Mouse (Mus musculus) testis, adult 2 months (tissue): ENCODE measurements around the gene Fam151a. TPM values are rescaled to one million over a fixed set of nuclear protein-coding genes. Genes with fewer than 3 reads are reported as not detected.

Source experiments
- H3K27ac ChIP-seq: fragments of 200-500 bp; 2 replicates; pipeline ENCODE4 v1.5.1; 2012; ENCODE audit warnings: low read depth, low read length; ENCODE audit not compliant: control insufficient read depth, insufficient read depth
- H3K27me3 ChIP-seq: fragments of 200-500 bp; 2 replicates; pipeline ENCODE4 v1.6.1; 2012; ENCODE audit warnings: mild to moderate bottlenecking, low read length, moderate library complexity; ENCODE audit not compliant: control insufficient read depth, insufficient read depth
- H3K36me3 ChIP-seq: fragments of 200-500 bp; 2 replicates; pipeline ENCODE4 v1.6.1; 2012; ENCODE audit warnings: mild to moderate bottlenecking, low read length; ENCODE audit not compliant: control insufficient read depth, insufficient read depth
- H3K4me1 ChIP-seq: fragments of 200-500 bp; 2 replicates; pipeline ENCODE4 v1.6.1; 2012; ENCODE audit warnings: low read length; ENCODE audit not compliant: control insufficient read depth, insufficient read depth
- H3K4me3 ChIP-seq: fragments of 200-500 bp; 2 replicates; pipeline ENCODE4 v1.5.1; 2012; ENCODE audit warnings: low read depth, mild to moderate bottlenecking, low read length, moderate library complexity, mixed read lengths; ENCODE audit not compliant: control insufficient read depth
- CTCF ChIP-seq: fragments of 200-500 bp; IDR thresholded peaks from 2 replicates; pipeline ENCODE4 v1.5.1; 2012; ENCODE audit warnings: low read depth, mild to moderate bottlenecking, inconsistent platforms, low read length, moderate library complexity; ENCODE audit not compliant: control insufficient read depth, insufficient read depth, insufficient replicate concordance
- POLR2A ChIP-seq: fragments of 200-500 bp; IDR thresholded peaks from 2 replicates; pipeline ENCODE4 v1.6.1; 2012; ENCODE audit warnings: low read depth, mild to moderate bottlenecking, inconsistent platforms, low read length, moderate library complexity; ENCODE audit not compliant: control insufficient read depth
- polyA plus RNA-seq: library from polyadenylated mRNA; depleted of rRNA; stranded (reverse); fragments of >200 nt; gene quantifications from 2 replicates; pipeline ENCODE4 v1.2.3, GENCODE M21; 2012

Fam151a gene
- polyA plus RNA-seq, 1 experiment, result 1.0 TPM

DNA sequence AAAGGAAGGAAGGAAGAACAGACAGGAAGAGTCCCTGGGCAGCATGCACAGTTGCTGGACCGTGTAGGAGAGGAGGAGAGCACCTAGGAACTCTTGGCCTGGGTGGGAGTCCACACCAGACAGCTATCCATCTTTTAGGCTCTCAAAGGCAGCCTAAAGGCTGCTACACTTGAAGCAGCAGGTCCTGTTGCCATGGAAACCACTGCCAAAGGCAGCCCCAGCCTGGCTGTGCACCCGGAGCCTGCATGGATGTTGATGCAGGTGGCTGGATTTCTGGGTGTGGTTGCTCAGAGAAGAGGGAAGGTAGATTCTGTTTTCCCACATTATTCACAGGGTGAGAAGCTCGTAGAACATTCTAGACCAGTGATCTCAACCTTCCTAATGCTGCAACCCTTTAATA is 43.3 kb downstream of the Fam151a start:
- Histone ChIP-seq H3K27me3 (no peaks in the 10 kb centered on the region), H3K36me3 (no peaks in the 10 kb centered on the region), H3K4me3 (no peak overlapping the region), H3K27ac (no peak overlapping the region), H3K4me1 (peaks cover 4% of the 10 kb centered on the region)
- TF ChIP-seq CTCF (no peak), POLR2A (no peak)

DNA sequence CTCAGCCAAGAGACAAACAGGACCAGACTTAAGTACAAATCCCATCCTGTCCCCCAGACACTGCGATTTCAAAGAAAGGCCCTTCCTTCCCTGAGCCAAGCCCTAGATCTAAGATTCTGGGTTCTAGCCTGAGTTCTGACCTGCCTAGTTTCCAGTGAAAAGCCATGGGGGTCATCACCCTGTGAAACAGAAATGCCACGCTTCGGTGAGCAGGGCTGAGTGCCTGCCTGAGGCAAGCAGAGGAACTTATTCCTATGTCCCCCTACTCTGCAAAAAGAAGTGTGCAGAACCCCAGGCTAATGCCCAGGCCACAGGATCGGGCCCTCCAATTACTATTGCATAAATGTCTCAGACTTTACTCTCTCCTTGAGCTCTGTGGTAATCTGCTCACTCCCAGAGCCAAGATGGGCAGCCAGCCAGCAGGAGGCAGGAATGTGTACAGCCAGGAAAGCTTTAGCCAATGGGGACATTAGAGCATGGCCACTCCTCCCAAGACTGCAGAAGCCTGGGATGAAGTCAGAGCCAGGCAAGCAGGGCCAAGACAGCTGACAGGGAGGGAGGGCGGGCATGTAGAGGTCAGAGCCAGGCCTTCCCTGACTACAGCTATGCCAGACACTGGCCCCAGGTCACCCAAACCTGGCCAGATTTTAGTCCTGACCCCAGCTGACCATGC is 44.6 kb downstream of the Fam151a start:
- H3K4me1 ChIP-seq, result peaks cover 4% of the 10 kb centered on the region
- no peaks in the 10 kb centered on the region for H3K27me3 ChIP-seq
- H3K36me3 ChIP-seq, result no peaks in the 10 kb centered on the region
- TF ChIP-seq CTCF, result no peak
- TF ChIP-seq POLR2A, result no peak
- H3K4me3 ChIP-seq, result no peak overlapping the region
- H3K27ac ChIP-seq, result no peak overlapping the region

DNA sequence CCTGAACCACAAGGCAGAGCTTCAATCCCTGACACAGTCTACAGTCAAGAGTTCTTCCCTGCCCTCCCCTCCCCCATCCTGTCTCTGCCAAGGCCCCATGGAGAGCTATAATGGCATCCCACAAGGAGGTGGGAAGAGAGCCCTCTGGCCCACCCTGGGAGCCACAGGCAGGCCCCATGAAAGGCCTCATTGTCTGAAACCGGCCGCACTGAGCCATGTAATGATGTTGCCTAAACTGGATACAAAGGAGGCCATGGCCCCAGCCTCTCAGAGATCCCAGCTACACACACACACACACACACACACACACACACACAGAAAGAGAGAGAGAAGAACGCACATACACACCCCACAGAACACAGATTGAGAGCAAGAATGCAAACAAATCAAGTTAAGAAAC is 46.4 kb downstream of the Fam151a start:
- Histone ChIP-seq H3K4me1 (peaks cover 4% of the 10 kb centered on the region), H3K27ac (no peak overlapping the region), H3K4me3 (no peak overlapping the region)

DNA sequence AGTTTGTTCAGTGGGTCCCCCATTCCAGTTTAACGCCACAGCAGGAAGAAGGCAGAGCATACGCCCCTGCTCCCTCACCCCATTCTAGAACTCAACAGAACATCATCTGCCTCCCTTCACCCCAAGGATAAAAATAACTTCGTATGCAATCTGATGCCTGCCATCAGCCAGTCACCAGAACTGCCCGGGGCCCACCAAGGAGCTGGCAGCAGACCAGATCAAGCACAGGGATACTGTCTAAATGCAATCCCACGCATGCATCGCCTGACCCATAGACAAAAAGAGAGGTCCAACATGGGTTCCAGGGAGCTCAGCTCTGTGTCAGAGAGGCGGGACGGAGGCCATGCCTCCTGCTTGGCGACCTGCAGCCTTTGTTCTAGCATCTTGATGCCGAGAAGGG is 49.4 kb downstream of the Fam151a start:
- no peak overlapping the region for H3K4me3 ChIP-seq
- H3K4me1 ChIP-seq, result peaks cover 5% of the 10 kb centered on the region
- H3K27me3 ChIP-seq, result no peaks in the 10 kb centered on the region
- no peak overlapping the region for H3K27ac ChIP-seq
- TF ChIP-seq POLR2A (no peak), CTCF (no peak)
- no peaks in the 10 kb centered on the region for H3K36me3 ChIP-seq

More for the DNA sequence above, 46.4 kb downstream of the Fam151a start:
- Histone ChIP-seq H3K27me3 (no peaks in the 10 kb centered on the region), H3K36me3 (no peaks in the 10 kb centered on the region)
- TF ChIP-seq POLR2A (no peak), CTCF (no peak)

DNA sequence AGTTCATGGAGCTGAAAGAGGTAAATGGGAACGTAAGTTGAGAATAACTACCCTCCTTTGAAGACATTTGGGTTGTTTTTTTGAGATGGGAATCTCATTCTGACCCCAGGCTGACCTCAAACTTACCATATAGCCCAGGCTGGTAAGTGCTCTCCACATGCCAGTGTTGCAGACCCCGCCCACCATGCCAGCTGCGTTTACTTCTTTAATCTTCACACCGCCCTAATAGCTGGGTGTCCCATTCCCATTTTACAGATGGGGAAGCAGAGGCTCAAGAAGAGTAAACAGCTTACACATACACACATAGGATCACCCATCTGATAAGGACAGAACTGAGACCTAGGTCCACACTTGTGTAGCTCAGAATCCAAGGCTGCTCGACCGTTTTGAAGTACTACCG is 51.1 kb downstream of the Fam151a start:
- Histone ChIP-seq H3K4me1 (peaks cover 3% of the 10 kb centered on the region), H3K36me3 (no peaks in the 10 kb centered on the region), H3K27ac (no peak overlapping the region)

DNA sequence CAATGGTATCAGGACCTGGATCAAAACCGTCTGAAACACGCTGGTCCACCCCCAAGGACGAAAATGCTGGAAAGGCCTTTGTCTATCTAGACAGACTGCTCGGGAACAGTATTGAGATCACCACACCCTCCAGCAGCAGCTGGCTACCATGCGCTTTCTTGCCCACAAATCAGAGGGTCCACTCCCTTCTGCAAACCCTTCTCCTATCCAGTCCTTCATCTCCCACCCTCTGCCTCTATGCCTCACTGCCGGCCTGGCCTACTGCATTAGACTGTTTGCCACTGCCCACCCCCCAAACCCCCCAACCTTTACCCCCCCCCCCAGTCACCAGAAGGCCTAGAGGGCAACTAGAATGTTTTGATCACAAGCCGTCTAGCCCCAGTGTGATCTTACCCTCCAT is 51.7 kb downstream of the Fam151a start:
- Histone ChIP-seq H3K36me3 (no peaks in the 10 kb centered on the region), H3K4me3 (no peak overlapping the region), H3K27ac (no peak overlapping the region), H3K4me1 (peaks cover 3% of the 10 kb centered on the region), H3K27me3 (no peaks in the 10 kb centered on the region)
- TF ChIP-seq CTCF (no peak), POLR2A (no peak)

More for the DNA sequence above, 51.1 kb downstream of the Fam151a start:
- no peaks in the 10 kb centered on the region for H3K27me3 ChIP-seq
- TF ChIP-seq CTCF (no peak), POLR2A (no peak)
- H3K4me3 ChIP-seq, result no peak overlapping the region

DNA sequence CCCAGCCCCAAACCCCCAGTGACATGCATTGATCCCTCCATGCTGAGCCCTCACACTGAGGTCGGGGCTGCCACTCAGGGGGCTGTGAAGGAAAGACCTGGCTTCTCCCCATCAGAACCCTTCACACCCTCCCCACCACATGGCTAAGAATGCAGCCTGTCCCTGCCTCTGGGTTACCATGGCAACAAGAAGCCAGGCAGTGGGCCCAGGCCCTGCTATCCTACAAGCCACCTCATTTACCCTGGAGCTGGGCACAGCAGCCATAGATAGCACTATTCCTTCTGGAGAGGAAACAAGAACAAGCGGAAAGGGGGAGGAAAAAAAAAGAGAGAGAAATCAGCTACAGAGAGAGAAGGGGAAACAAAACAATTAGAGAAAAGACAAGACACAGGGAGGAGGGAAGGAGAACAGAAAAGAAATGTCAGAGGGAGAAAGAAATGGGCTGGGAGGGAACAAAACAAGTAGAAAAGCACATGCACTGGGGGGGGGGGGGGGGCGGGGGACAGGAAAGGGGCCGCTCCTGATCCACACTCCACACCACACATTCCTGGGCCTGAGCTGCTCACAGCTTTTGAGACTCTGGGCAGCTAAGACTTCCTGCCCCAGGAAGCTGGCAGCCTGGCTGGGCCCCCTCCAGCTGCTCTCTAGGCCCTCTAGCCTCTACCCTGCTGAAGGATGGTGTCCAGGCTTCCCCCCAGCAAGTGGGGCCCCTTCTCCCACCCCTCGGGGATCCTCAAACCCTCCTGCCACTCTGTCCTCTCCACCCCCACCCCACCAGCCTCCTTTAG is 52.3 kb downstream of the Fam151a start:
- H3K36me3 ChIP-seq, result no peaks in the 10 kb centered on the region
- H3K27me3 ChIP-seq, result no peaks in the 10 kb centered on the region
- H3K4me3 ChIP-seq, result no peak overlapping the region
- TF ChIP-seq POLR2A, result no peak
- TF ChIP-seq CTCF, result no peak
- no peak overlapping the region for H3K27ac ChIP-seq
- H3K4me1 ChIP-seq, result peaks cover 3% of the 10 kb centered on the region
